Mouse (Mus musculus): ENCODE results near the gene Gm21411.
"Not testable (repeated sequence)": the region's sequence is repeated elsewhere in the genome, so short reads cannot be mapped to it uniquely, and the experiment has no call there.

Gene Gm21411

GRCm38 (mm10) chr4:146909386-146910137, at the start of gene Gm21411:
TSS of gene Gm21411 (minus strand) at chr4:146909590.
- DNase-seq (ENCODE audit: low spot score in 2 of 2) = not testable (repeated sequence)

- DNase-seq (ENCODE audit: low spot score in 2 of 2) = not testable (repeated sequence)
Observed at GRCm38 (mm10) chr4:146941691-146942090, 32.3 kb upstream of the Gm21411 start.

GRCm38 (mm10) chr4:146932311-146933082, 23.1 kb upstream of the Gm21411 start:
- no peak for DNase-seq (ENCODE audit: low spot score in 2 of 2)

- DNase-seq (ENCODE audit: low spot score in 2 of 2) = no peak
Observed at GRCm38 (mm10) chr4:146915196-146915595, 5.8 kb upstream of the Gm21411 start.

- DNase-seq (ENCODE audit: low spot score in 2 of 2) = not testable (repeated sequence)
Observed at GRCm38 (mm10) chr4:146908131-146908530, 1.3 kb downstream of the Gm21411 start.

GRCm38 (mm10) chr4:146904782-146905181, 4.6 kb downstream of the Gm21411 start:
- not testable (repeated sequence) for DNase-seq (ENCODE audit: low spot score in 2 of 2)

GRCm38 (mm10) chr4:146903126-146903525, 6.3 kb downstream of the Gm21411 start:
- DNase-seq (ENCODE audit: low spot score in 2 of 2) = not testable (repeated sequence)

All from frontal cortex, postnatal 36 days (tissue).